Mouse (Mus musculus) heart, adult 11 months (tissue): ENCODE results near the gene Csnk2a1.

Experiments
- DNase-seq: peaks from one replicate; pipeline ENCODE4 v3.0.0; 2022

Csnk2a1 gene

GRCm38 (mm10) chr2:152226248-152227050 is at the start of gene Csnk2a1:
TSS of gene Csnk2a1 (plus strand) at chr2:152226839.
- DNase-seq, result peak; percentile 99

GRCm38 (mm10) chr2:152177162-152177805 is 49.4 kb upstream of the Csnk2a1 start:
- peak; percentile 99 for DNase-seq

GRCm38 (mm10) chr2:152177806-152178170 is 48.9 kb upstream of the Csnk2a1 start:
- DNase-seq, result peak; percentile 90

GRCm38 (mm10) chr2:152178345-152178744 is 48.3 kb upstream of the Csnk2a1 start:
- peak; percentile 82 for DNase-seq

GRCm38 (mm10) chr2:152179301-152179700 is 47.3 kb upstream of the Csnk2a1 start:
- DNase-seq, result peak; percentile 88

GRCm38 (mm10) chr2:152180323-152180722 is 46.3 kb upstream of the Csnk2a1 start:
- DNase-seq, result peak; percentile 100

GRCm38 (mm10) chr2:152187132-152187531 is 39.5 kb upstream of the Csnk2a1 start:
- DNase-seq, result no peak

- DNase-seq, result peak; percentile 94
Measured at GRCm38 (mm10) chr2:152189213-152189612, 37.4 kb upstream of the Csnk2a1 start.

GRCm38 (mm10) chr2:152189640-152190039 is 37.0 kb upstream of the Csnk2a1 start:
- DNase-seq, result peak; percentile 99

- DNase-seq, result peak; percentile 90
Measured at GRCm38 (mm10) chr2:152190161-152190560, 36.5 kb upstream of the Csnk2a1 start.

GRCm38 (mm10) chr2:152192591-152193345 is 33.9 kb upstream of the Csnk2a1 start:
- DNase-seq, result peak; percentile 64

- DNase-seq, result peak; percentile 88
Measured at GRCm38 (mm10) chr2:152193346-152193710, 33.3 kb upstream of the Csnk2a1 start.

GRCm38 (mm10) chr2:152194586-152194985 is 32.1 kb upstream of the Csnk2a1 start:
- DNase-seq, result peak; percentile 73

GRCm38 (mm10) chr2:152196896-152197295 is 29.7 kb upstream of the Csnk2a1 start:
- peak; percentile 84 for DNase-seq

- peak; percentile 96 for DNase-seq
Measured at GRCm38 (mm10) chr2:152197301-152197712, 29.3 kb upstream of the Csnk2a1 start.

GRCm38 (mm10) chr2:152206139-152206538 is 20.5 kb upstream of the Csnk2a1 start:
- peak; percentile 1 for DNase-seq

GRCm38 (mm10) chr2:152211871-152212270 is 14.8 kb upstream of the Csnk2a1 start:
- peak; percentile 35 for DNase-seq

GRCm38 (mm10) chr2:152216975-152217374 is 9.7 kb upstream of the Csnk2a1 start:
- DNase-seq, result peak; percentile 71

GRCm38 (mm10) chr2:152223521-152224300 is 2.9 kb upstream of the Csnk2a1 start:
- DNase-seq, result peak; percentile 74

- DNase-seq, result peak; percentile 90
Measured at GRCm38 (mm10) chr2:152225536-152225935, 1.1 kb upstream of the Csnk2a1 start.

- DNase-seq, result peak; percentile 98
Measured at GRCm38 (mm10) chr2:152227051-152227481, 427 bp downstream of the Csnk2a1 start.

- no peak for DNase-seq
Measured at GRCm38 (mm10) chr2:152230046-152230445, 3.4 kb downstream of the Csnk2a1 start.

GRCm38 (mm10) chr2:152237926-152238325 is 11.3 kb downstream of the Csnk2a1 start:
- peak; percentile 73 for DNase-seq
